Mouse (Mus musculus): Measurements from ENCODE around the gene Vsig10. TPM values are rescaled to one million over a fixed set of nuclear protein-coding genes. Genes with fewer than 3 reads are reported as not detected.
"Not testable (repeated sequence)": the region's sequence is repeated elsewhere in the genome, so short reads cannot be mapped to it uniquely, and the experiment has no call there.

Gene Vsig10
- polyA plus RNA-seq, 1 experiment from 2014 or later, result 4.7 TPM

DNA sequence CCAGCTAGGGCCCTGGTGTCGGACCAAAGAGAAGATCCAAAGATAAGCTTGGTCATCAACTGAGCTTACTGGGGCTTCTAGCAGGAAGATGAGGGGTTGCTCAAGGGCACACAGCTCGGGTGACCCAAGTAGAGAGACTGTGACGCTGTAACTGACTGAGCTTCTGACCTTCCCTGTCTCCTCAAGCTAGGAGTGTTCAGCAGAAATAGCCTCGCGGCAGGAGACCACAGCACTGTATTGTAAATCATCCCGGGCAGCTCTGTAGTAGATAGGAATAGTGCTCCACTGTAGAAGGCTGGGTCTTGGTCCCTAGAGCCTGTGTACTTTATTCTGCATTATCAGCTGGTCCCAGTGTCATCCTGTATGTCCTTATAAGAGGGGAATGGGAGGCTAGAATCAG is 23.0 kb downstream of the Vsig10 start:
- 78% methylated on average over 6 of the region's 6 CpGs for WGBS
- Histone ChIP-seq H3K27ac (replicated peaks) (no peak overlapping the region), H3K4me3 (no peak overlapping the region), H3K27me3 (no peaks in the 10 kb centered on the region), H3K4me1 (no peaks in the 10 kb centered on the region), H3K36me3 (no peaks in the 10 kb centered on the region), H3K9ac (replicated peaks) (no peak overlapping the region), H3K9me3 (no peaks in the 10 kb centered on the region), H3K4me2 (replicated peaks) (no peak overlapping the region)
- ATAC-seq (ENCODE audit: low FRiP score, low read depth), result no peak

DNA sequence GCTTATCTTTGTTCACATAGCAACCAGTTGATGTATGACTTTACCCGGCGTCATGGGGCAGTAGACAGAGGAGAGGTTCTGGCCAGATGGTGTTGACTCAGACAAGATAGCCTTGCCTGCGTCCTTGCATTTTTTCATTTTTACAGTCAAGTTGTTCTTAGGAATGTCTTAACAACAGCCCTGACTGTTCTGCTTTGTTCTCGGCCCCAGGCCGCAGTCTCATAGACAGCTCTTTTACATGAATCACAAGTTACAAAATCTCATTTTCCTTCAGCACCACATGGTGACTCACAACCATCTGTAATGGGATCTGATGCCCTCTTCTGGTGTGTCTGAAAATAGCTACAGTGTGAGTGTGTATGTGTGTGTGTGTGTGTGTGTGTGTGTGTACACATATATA is 25.6 kb downstream of the Vsig10 start:
- H3K27ac ChIP-seq (replicated peaks); H3K27me3 ChIP-seq; H3K9ac ChIP-seq (replicated peaks); H3K4me1 ChIP-seq; H3K4me3 ChIP-seq; H3K9me3 ChIP-seq; H3K36me3 ChIP-seq; H3K4me2 ChIP-seq (replicated peaks); ATAC-seq (ENCODE audit: low FRiP score, low read depth): not testable (repeated sequence)
- WGBS, result 89% methylated on average over 5 of the region's 5 CpGs

DNA sequence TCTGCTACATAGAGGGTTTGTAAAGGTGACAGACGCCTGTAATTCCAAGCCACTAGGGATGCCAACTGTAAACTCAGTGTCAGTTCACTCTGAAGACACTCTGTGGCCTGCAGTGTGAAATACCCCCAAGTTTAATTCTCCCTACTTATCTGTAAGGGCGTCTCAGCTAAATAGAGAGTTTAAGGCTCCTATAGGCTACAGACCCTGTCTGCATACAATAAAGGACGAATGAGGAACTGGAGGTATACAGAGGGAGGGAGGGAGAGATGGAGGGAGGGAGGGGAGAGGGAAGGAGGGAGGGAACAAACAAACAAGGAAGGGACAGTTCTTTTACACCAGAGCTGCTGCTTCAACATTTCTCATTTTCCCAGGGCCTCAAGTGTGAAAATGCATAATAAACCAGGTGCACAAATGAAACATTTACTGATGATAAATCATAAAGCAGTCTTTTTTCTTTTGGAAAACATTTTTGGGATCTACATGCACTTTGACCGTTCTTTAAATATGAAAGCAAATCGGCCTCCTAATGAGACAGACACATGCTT is 26.6 kb downstream of the Vsig10 start:
- Histone ChIP-seq H3K27ac (replicated peaks) (no peak overlapping the region), H3K9ac (replicated peaks) (no peak overlapping the region), H3K4me2 (replicated peaks) (no peak overlapping the region), H3K36me3 (no peaks in the 10 kb centered on the region), H3K4me3 (no peak overlapping the region), H3K4me1 (no peaks in the 10 kb centered on the region), H3K9me3 (no peaks in the 10 kb centered on the region; the same call in 1 of the 2 replicates), H3K27me3 (no peaks in the 10 kb centered on the region)
- 82% methylated on average over 5 of the region's 5 CpGs for WGBS
- ATAC-seq (ENCODE audit: low FRiP score, low read depth), result no peak

DNA sequence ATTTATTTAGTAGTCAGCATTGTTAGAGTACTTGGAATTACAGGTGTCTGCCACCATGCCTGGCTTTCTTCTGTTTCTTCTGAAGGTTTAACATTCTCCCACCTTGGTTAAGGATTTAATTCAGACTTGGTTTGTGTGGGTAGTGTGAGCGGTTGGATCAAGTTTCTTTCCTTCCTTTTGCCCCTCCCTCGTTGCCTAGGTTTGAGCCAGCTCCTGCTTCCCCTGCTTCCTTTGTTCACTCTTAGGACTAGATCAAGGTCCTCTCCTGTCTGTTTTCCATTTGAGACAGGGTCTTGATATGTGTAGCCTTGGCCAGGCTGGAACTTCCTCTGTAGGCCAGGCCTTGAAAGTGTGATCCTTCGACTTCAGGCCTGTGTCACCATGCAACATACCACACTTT is 27.4 kb downstream of the Vsig10 start:
- H3K4me3 ChIP-seq, result no peak overlapping the region
- no peaks in the 10 kb centered on the region for H3K4me1 ChIP-seq
- no peak overlapping the region for H3K4me2 ChIP-seq (replicated peaks)
- no peaks in the 10 kb centered on the region for H3K27me3 ChIP-seq
- no peaks in the 10 kb centered on the region; the same call in 1 of the 2 replicates for H3K9me3 ChIP-seq
- whole genome bisulfite sequencing, result 62% methylated on average over 3 of the region's 3 CpGs
- H3K36me3 ChIP-seq, result no peaks in the 10 kb centered on the region
- no peak overlapping the region for H3K27ac ChIP-seq (replicated peaks)
- no peak for ATAC-seq (ENCODE audit: low FRiP score, low read depth)
- H3K9ac ChIP-seq (replicated peaks), result no peak overlapping the region

DNA sequence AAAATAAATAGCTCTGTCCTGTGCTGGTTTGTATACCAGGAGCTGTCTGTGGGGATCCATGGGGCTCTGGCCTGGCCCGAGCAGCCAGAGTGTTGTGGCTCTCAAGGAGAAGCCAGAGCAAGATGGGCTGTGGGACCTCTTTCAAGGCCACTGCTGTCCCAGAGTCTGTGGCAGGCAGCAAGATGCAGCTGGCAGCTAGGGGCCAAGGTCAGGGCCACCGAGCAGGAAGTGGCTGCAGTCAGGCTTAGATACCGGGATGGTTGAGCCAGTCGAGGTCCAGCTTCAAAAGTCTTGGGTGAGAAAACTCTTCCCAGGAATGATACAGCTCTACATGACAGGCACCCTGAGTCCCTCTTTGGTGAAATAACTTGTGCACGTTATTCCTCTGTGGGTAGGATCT is 28.1 kb downstream of the Vsig10 start:
- WGBS, result 86% methylated on average over 5 of the region's 5 CpGs
- ATAC-seq (ENCODE audit: low FRiP score, low read depth), result no peak
- Histone ChIP-seq H3K4me3 (no peak overlapping the region), H3K4me2 (replicated peaks) (no peak overlapping the region), H3K27me3 (no peaks in the 10 kb centered on the region), H3K9ac (replicated peaks) (no peak overlapping the region), H3K27ac (replicated peaks) (no peak overlapping the region), H3K9me3 (no peaks in the 10 kb centered on the region; the same call in 1 of the 2 replicates), H3K4me1 (no peaks in the 10 kb centered on the region), H3K36me3 (no peaks in the 10 kb centered on the region)

DNA sequence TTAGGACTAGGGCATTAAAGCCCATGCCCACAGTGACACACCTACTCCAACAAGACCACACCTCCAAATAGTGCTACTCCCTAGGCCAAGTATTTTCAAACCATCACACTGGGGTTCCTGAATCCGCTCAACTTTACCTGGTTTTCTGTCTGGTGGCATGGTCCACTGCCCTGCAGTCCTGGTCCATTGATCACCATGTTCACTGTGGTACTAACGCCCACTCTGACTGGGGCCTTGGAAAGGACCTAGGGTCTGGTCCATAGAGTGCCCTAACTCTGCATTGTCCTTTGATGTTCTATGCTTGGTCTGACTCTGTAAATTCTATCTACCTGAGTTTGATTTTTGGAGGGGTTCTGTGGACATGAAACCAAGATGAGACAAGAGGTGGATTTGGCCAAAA is 29.0 kb downstream of the Vsig10 start:
- Histone ChIP-seq H3K4me1 (no peaks in the 10 kb centered on the region), H3K4me3 (no peak overlapping the region), H3K36me3 (no peaks in the 10 kb centered on the region), H3K4me2 (replicated peaks) (peak overlapping the region; percentile 16), H3K9ac (replicated peaks) (no peak overlapping the region), H3K9me3 (no peaks in the 10 kb centered on the region; the same call in 1 of the 2 replicates), H3K27me3 (no peaks in the 10 kb centered on the region), H3K27ac (replicated peaks) (no peak overlapping the region)
- WGBS, result 91% methylated on average over 2 of the region's 2 CpGs
- ATAC-seq (ENCODE audit: low FRiP score, low read depth), result no peak; the same call in 1 of the 2 replicates

DNA sequence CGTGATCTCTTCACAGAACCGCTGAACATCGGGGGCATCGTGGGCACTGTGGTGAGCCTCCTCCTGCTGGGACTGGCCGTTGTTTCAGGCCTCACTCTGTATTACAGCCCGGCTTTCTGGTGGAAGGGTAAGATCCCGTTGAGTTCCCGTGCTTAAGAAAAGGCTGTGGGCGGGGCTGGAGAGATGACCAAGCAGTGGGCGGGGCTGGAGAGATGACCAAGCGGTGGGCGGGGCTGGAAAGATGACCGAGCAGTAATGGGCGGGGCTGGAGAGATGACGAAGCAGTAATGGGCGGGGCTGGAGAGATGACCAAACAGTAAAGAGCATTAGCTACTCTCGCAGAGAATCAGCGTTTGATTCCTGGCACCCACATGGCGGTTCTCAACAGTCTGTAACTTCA is 29.4 kb downstream of the Vsig10 start:
- no peaks in the 10 kb centered on the region for H3K27me3 ChIP-seq
- no peak overlapping the region for H3K9ac ChIP-seq (replicated peaks)
- H3K9me3 ChIP-seq, result no peaks in the 10 kb centered on the region; the same call in 1 of the 2 replicates
- no peak overlapping the region for H3K4me3 ChIP-seq
- H3K4me1 ChIP-seq, result no peaks in the 10 kb centered on the region
- H3K27ac ChIP-seq (replicated peaks), result no peak overlapping the region
- no peaks in the 10 kb centered on the region for H3K36me3 ChIP-seq
- WGBS, result 26% methylated on average over 19 of the region's 19 CpGs
- peak; percentile 71 for ATAC-seq (ENCODE audit: low FRiP score, low read depth)
- peak overlapping the region; percentile 16 for H3K4me2 ChIP-seq (replicated peaks)

DNA sequence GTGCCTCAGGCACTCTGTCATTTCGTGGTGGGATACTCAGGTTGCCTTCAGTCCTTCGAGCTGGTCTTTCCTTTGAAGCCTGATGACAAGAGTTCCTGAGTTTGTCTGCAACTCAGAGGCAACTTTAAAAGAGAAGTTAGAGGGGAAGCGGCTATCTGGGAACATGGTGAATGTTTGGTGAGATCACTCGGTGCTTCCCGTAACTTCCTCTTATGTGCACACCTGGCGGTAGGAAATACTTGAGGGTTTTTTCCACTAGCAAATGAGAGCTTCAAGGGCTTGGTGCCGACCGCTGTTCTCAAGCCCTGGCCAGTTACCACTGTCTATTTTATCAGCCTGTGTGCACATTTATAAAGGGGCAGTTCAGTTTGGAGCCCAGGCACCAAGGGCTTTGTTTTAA is 35.2 kb downstream of the Vsig10 start:
- Histone ChIP-seq H3K4me2 (replicated peaks) (no peak overlapping the region), H3K27ac (replicated peaks) (no peak overlapping the region), H3K27me3 (no peaks in the 10 kb centered on the region), H3K4me1 (peaks cover 19% of the 10 kb centered on the region), H3K9me3 (no peaks in the 10 kb centered on the region; the same call in 1 of the 2 replicates), H3K9ac (replicated peaks) (no peak overlapping the region), H3K36me3 (no peaks in the 10 kb centered on the region), H3K4me3 (no peak overlapping the region)
- ATAC-seq (ENCODE audit: low FRiP score, low read depth), result no peak
- 81% methylated on average over 8 of the region's 8 CpGs for WGBS

DNA sequence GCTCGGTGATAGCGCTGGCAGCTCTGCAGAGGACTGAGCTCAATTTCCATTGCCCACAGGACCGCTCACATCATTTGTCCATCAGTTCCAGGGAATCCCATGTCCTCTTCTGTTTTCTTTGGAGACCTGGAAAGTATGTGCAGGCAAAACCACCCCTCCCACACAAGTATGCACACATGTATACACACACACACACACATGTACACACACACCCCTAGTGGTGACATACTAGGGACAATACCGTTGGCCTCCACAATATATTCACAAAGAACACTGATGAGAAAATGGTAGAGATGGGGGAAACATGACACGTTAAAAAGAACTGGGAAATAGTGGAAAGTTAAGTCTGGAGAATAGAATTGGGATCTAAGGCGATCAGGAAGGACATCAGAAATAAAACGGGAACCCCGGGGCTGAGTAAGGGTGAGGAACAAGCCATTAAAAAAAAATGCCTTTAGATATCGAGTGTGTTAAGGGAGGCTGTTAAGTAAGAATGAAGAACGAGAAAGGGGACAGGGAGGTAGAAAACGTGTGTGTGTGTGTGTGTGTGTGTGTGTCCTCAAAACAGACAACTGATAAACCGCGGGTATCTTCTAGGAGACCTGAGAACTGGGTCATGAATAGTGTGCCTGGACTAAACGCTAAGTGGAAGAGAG is 36.9 kb downstream of the Vsig10 start:
- H3K4me3 ChIP-seq, result 0 out of 2 replicates have a peak overlapping the region, but pooled peaks have one; percentile 93
- WGBS, result 60% methylated on average over 14 of the region's 14 CpGs
- H3K27ac ChIP-seq (replicated peaks), result peak overlapping the region; percentile 94; the same call in 1 of the 2 replicates
- H3K27me3 ChIP-seq, result no peaks in the 10 kb centered on the region
- ATAC-seq (ENCODE audit: low FRiP score, low read depth), result no peak
- H3K36me3 ChIP-seq, result no peaks in the 10 kb centered on the region
- peak overlapping the region; percentile 92 for H3K4me2 ChIP-seq (replicated peaks)
- H3K9me3 ChIP-seq, result no peaks in the 10 kb centered on the region
- peak overlapping the region; percentile 95; the same call in 1 of the 2 replicates for H3K9ac ChIP-seq (replicated peaks)
- peaks cover 35% of the 10 kb centered on the region for H3K4me1 ChIP-seq

DNA sequence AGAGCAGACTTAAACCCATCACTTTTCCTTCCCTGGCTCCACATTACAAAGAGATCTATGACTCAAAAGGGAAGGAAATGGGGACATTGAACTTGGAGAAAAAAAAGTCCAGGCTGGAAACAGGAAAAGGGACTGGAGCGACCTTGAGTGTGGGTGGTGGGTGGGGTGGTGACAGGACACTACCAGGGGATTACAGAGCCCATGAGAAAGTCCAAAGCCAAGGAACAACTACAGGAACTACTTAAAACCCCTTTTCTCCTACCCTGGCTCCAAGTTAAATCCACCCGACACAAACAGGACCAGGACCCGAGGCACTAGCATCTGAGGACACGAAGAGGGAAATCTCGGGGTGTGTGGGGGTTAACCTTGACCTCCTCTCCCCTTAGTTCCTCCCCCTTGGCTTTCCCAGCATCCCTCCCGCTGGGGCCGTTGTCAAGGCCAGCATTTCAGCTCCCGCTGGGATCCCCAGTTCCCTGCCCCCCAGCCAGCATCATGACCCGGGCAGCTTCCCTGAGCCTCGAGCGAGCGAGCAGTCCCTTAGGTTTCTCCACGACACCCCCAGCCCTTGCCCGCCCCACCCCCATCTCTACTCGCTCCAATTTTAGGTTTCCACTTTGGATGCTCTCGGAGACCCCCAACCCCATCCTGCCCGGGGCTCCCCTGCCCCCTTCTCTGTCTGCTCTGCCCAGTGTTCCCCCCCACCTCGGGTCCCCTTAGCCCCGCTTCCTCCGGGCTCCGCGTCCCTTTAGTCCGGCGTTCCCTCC is 37.7 kb downstream of the Vsig10 start:
- Histone ChIP-seq H3K36me3 (no peaks in the 10 kb centered on the region), H3K9me3 (no peaks in the 10 kb centered on the region), H3K27ac (replicated peaks) (peak overlapping the region; percentile 94), H3K4me3 (peak overlapping the region; percentile 93), H3K27me3 (no peaks in the 10 kb centered on the region), H3K9ac (replicated peaks) (peak overlapping the region; percentile 95), H3K4me2 (replicated peaks) (peak overlapping the region; percentile 92), H3K4me1 (peaks cover 41% of the 10 kb centered on the region)
- WGBS, result 1% methylated on average over 23 of the region's 24 CpGs
- ATAC-seq (ENCODE audit: low FRiP score, low read depth), result peak; percentile 69

DNA sequence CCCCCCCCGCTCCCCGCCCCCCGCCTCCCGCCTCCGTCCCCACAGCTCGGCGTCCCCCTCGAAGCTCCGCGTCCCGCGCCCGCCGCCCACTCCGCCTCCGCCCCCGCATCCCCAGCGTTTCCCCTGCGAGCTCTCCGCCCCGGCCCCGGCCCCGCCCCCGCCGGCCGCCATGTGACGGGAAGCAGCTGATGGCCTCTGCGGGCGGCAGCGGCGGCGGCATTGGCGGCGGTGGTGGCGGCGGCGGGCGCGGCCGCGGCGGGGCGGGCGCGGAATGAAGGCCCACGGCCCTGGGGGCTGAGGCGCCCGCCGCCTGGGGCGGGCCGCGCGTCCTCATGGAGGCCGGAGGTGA is 38.2 kb downstream of the Vsig10 start, which contains the start of gene Wsb2:
Gene Wsb2, plus strand, starts transcription at position 176 of the 349 bp plus-strand sequence.
- H3K4me3 ChIP-seq, result peak within 1 kb of the TSS; percentile 93
- ATAC-seq (ENCODE audit: low FRiP score, low read depth), result peak; percentile 76
- H3K9me3 ChIP-seq, result no peaks in the 10 kb centered on the region
- H3K27ac ChIP-seq (replicated peaks), result peak within 1 kb of the TSS; percentile 94
- no peaks in the 10 kb centered on the region for H3K27me3 ChIP-seq
- WGBS, result no CpG with 5 or more reads among the region's 54 CpGs
- H3K36me3 ChIP-seq, result no peaks in the 10 kb centered on the region
- peaks cover 41% of the 10 kb centered on the region for H3K4me1 ChIP-seq
- peak within 1 kb of the TSS; percentile 92 for H3K4me2 ChIP-seq (replicated peaks)
- peak within 1 kb of the TSS; percentile 95 for H3K9ac ChIP-seq (replicated peaks)
